Mouse (Mus musculus) G1E (cell line): Measurements from ENCODE around the gene Vmn1r183.

Experiments used
- CTCF ChIP-seq: IDR thresholded peaks from 2 replicates; pipeline ENCODE4 v1.5.1; 2012; ENCODE audit warnings: low read depth, low read length, inconsistent platforms, mixed read lengths
- TAL1 ChIP-seq: conservative IDR thresholded peaks from 2 replicates; pipeline ENCODE4 v1.6.1; 2012; ENCODE audit warnings: low read depth, low read length, inconsistent platforms, mixed read lengths

GRCm38 (mm10) chr7:24104403-24104802 is 51.3 kb downstream of the Vmn1r183 start:
- no peak for TF ChIP-seq CTCF
- TF ChIP-seq TAL1: no peak
